29 mouse cellular contexts compared by ENCODE assay signal in genomic region chr5:27342276-27342675, GRCm38 (mm10).
DNase-seq lines count a peak whose midpoint lies in the region; ATAC-seq and TF ChIP-seq lines count a peak whose summit lies in the region.
"Had no signal": no experiment of that assay in that cellular context is flagged by ENCODE, and none has a peak within 500 bp of the region (broad histone marks: within the 10 kb centered on the region; RNA-seq: fewer than 3 reads in every experiment).

No protein-coding gene starts in this region.

- H3K36me3 ChIP-seq in heart, embryonic 10.5 days = no peaks in the 10 kb centered on the region
- H3K36me3 ChIP-seq: embryonic facial prominence, embryonic 12.5 days; embryonic facial prominence, embryonic 15.5 days; G1E; heart, embryonic 12.5 days; heart, embryonic 15.5 days; hindbrain, embryonic 10.5 days; hindbrain, embryonic 13.5 days had no signal

- DNase-seq in cerebellum, adult 2 months = no peak
- no peak for DNase-seq in cerebellum, adult 9-11 months
- peak; percentile 86 for DNase-seq in ZHBTc4 (ENCODE audit: low read depth, low spot score)
- DNase-seq in adrenal gland, postnatal 10 days = peak; percentile 25
- no peak for DNase-seq in T-cell, adult 2 months (ENCODE audit: low spot score)
- no peak for DNase-seq in heart, embryonic 10.5 days (ENCODE audit: low spot score)
- DNase-seq: B cell, adult 2 months; cerebellum, adult 11 months; cerebellum, adult 8-10 months; cerebellum, postnatal 14 days; forebrain, postnatal 0 days; gastrocnemius, adult 2 months; gastrocnemius, postnatal 14 days; heart, adult 11 months; heart, postnatal 10 days; heart, postnatal 36 days; kidney, adult 2 months had no signal

- no peaks in the 10 kb centered on the region for H3K27me3 ChIP-seq in cerebellum, adult 2 months (ENCODE audit: control insufficient read depth, insufficient read depth, low read length)
- H3K27me3 ChIP-seq in heart, embryonic 10.5 days (ENCODE audit: insufficient read depth, poor library complexity, severe bottlenecking) = no peaks in the 10 kb centered on the region
- H3K27me3 ChIP-seq: embryonic facial prominence, embryonic 12.5 days; embryonic facial prominence, embryonic 15.5 days; heart, embryonic 12.5 days; heart, embryonic 15.5 days; hindbrain, embryonic 13.5 days; Patski had no signal

- 74% methylated on average over 6 of the region's 6 CpGs for WGBS in cerebellum, adult 2 months
- WGBS in heart, embryonic 10.5 days = 67% methylated on average over 6 of the region's 6 CpGs

- TF ChIP-seq CTCF in cerebellum, adult 2 months (IDR thresholded peaks at IDR 0.05; ENCODE audit: borderline replicate concordance, insufficient read depth, low read depth, low read length) = no peak

- H3K9me3 ChIP-seq in heart, embryonic 10.5 days = no peaks in the 10 kb centered on the region
- H3K9me3 ChIP-seq: embryonic facial prominence, embryonic 12.5 days; embryonic facial prominence, embryonic 15.5 days; G1E; heart, embryonic 12.5 days; heart, embryonic 15.5 days; hindbrain, embryonic 10.5 days; hindbrain, embryonic 13.5 days had no signal

- H3K4me3 ChIP-seq in cerebellum, adult 2 months (replicated peaks; ENCODE audit: insufficient read depth, low read depth, low read length) = no peak overlapping the region
- no peak overlapping the region for H3K4me3 ChIP-seq in heart, embryonic 10.5 days
- H3K4me3 ChIP-seq: embryonic facial prominence, embryonic 12.5 days; embryonic facial prominence, embryonic 15.5 days; gastrocnemius, adult 2 months; heart, embryonic 12.5 days; heart, embryonic 15.5 days; hindbrain, embryonic 10.5 days; hindbrain, embryonic 13.5 days had no signal

- H3K4me1 ChIP-seq in cerebellum, adult 2 months (ENCODE audit: control insufficient read depth, insufficient read depth, low read length) = peaks cover 17% of the 10 kb centered on the region; the same call in 1 of the 2 replicates
- H3K4me1 ChIP-seq in heart, embryonic 10.5 days = no peaks in the 10 kb centered on the region
- H3K4me1 ChIP-seq: embryonic facial prominence, embryonic 12.5 days; embryonic facial prominence, embryonic 15.5 days; heart, embryonic 12.5 days; heart, embryonic 15.5 days; hindbrain, embryonic 10.5 days had no signal

- no peak for ATAC-seq in CD4-positive, CD25-positive, alpha-beta regulatory T cell, adult 4 months
- ATAC-seq: forebrain, embryonic 14.5 days; forebrain, postnatal 0 days; hindbrain, embryonic 16.5 days; intestine, embryonic 16.5 days; Patski had no signal

- H3K27ac ChIP-seq in cerebellum, adult 2 months (ENCODE audit: insufficient read depth, low read length) = 0 out of 2 replicates have a peak overlapping the region, but pooled peaks have one; percentile 36
- H3K27ac ChIP-seq in heart, embryonic 10.5 days = no peak overlapping the region
- H3K27ac ChIP-seq: embryonic facial prominence, embryonic 12.5 days; embryonic facial prominence, embryonic 15.5 days; gastrocnemius, adult 2 months; heart, embryonic 15.5 days; hindbrain, embryonic 10.5 days; hindbrain, embryonic 13.5 days had no signal

- TF ChIP-seq POLR2A in cerebellum, adult 2 months (IDR thresholded peaks at IDR 0.05; ENCODE audit: borderline replicate concordance, insufficient read depth, low read length) = no peak

Comparison
In these comparisons a context has a peak if more than half of its experiments do, and no peak if none do; other contexts are left out.
1. DNase-seq: peak in ZHBTc4 (single experiment) and adrenal gland, postnatal 10 days (single experiment); none in cerebellum, adult 2 months (0 of 2), cerebellum, adult 9-11 months (single experiment), T-cell, adult 2 months (single experiment) and heart, embryonic 10.5 days (single experiment).